Comparison of ENCODE assay signal across 9 mouse cellular contexts in the genomic region with DNA sequence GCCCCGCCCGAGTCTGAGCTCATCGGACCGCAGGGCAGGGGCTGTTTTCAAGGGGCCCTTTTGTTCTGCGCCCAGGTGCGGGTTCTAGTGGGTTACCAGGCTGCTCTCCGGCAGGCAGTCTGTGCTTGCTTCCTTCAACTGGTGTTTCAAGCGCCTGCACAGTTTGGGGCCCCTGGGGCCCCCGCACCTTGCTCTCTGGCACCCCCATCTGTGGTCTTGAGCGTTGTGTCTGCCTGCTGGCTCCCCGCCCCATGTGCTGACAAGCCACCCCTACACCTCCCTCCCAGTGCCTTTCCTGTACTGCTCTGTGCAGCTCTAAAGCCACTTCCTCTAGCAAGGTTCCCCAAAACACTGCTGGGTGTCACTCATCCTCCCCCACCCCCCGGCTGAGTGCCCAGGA. TPM values are rescaled to one million over a fixed set of nuclear protein-coding genes. Genes with fewer than 3 reads are reported as not detected.
DNase-seq lines count a peak whose midpoint lies in the region; ATAC-seq lines count a peak whose summit lies in the region.
"Had no signal": no experiment of that assay in that cellular context is flagged by ENCODE, and none has a peak within 500 bp of the region (broad histone marks: within the 10 kb centered on the region; RNA-seq: fewer than 3 reads in every experiment).

No protein-coding gene starts in this region.

- peaks cover 21% of the 10 kb centered on the region for H3K4me1 ChIP-seq in heart, embryonic 11.5 days (ENCODE audit: control insufficient read depth, insufficient read depth, low read length)
- H3K4me1 ChIP-seq in erythroblast, embryonic 14.5 days (ENCODE audit: control insufficient read depth) = peaks cover 4% of the 10 kb centered on the region

- H3K9ac ChIP-seq in heart, embryonic 11.5 days (ENCODE audit: low read depth, low read length) = no peak overlapping the region
- H3K9ac ChIP-seq: limb, embryonic 13.5 days had no signal

- WGBS in heart, embryonic 11.5 days (ENCODE audit: insufficient replicate concordance) = 69% methylated on average over 12 of the region's 12 CpGs

- no peak overlapping the region for H3K4me3 ChIP-seq in heart, embryonic 11.5 days (ENCODE audit: low read depth, low read length)
- peak overlapping the region; percentile 10 for H3K4me3 ChIP-seq in erythroblast, embryonic 14.5 days (replicated peaks)
- H3K4me3 ChIP-seq: limb, embryonic 13.5 days had no signal

- no peak overlapping the region for H3K4me2 ChIP-seq in heart, embryonic 11.5 days
- H3K4me2 ChIP-seq: limb, embryonic 13.5 days had no signal

- H3K9me3 ChIP-seq in heart, embryonic 11.5 days (replicated peaks; ENCODE audit: control insufficient read depth, low read length) = no peaks in the 10 kb centered on the region
- H3K9me3 ChIP-seq in erythroblast, embryonic 14.5 days (ENCODE audit: control insufficient read depth, low read length) = no peaks in the 10 kb centered on the region
- H3K9me3 ChIP-seq: limb, embryonic 13.5 days had no signal

- no peaks in the 10 kb centered on the region for H3K27me3 ChIP-seq in heart, embryonic 11.5 days (ENCODE audit: control insufficient read depth, insufficient read depth, low read length)
- H3K27me3 ChIP-seq in erythroblast, embryonic 14.5 days (ENCODE audit: control insufficient read depth) = no peaks in the 10 kb centered on the region; the same call in 1 of the 2 replicates

- peak; percentile 55 to 85 for DNase-seq in heart, adult 18-20 months
- peak; percentile 26 for DNase-seq in ES-CJ7 (ENCODE audit: low read depth, low spot score)
- peak; percentile 35 for DNase-seq in kidney, postnatal 10 days
- DNase-seq in thymus, postnatal 36 days = peak; percentile 97 to 99
- DNase-seq in ovary, adult 18-20 months (ENCODE audit: low spot score) = no peak

- H3K36me3 ChIP-seq in heart, embryonic 11.5 days (ENCODE audit: control insufficient read depth, insufficient read depth, low read length) = no peaks in the 10 kb centered on the region
- no peaks in the 10 kb centered on the region for H3K36me3 ChIP-seq in erythroblast, embryonic 14.5 days (ENCODE audit: control insufficient read depth)
- H3K36me3 ChIP-seq: limb, embryonic 13.5 days had no signal

- no peak for ATAC-seq in heart, embryonic 11.5 days (replicated peaks; ENCODE audit: insufficient number of reproducible peaks, low FRiP score, low TSS enrichment)
- peak; percentile 87 for ATAC-seq in megakaryocyte, adult 5-6 weeks (ENCODE audit: poor library complexity, severe bottlenecking)

- no peak overlapping the region for H3K27ac ChIP-seq in heart, embryonic 11.5 days (ENCODE audit: low read depth, low read length)
- H3K27ac ChIP-seq: limb, embryonic 13.5 days had no signal

RNA-seq across cellular contexts. Expression of gene Rassf5, which starts 45.1 kb away (rescaled TPM):
- 1 to 10 TPM; 2.2 to 4.4 TPM for total RNA-seq in heart, adult 18-20 months (2021)
- polyA plus RNA-seq in heart, embryonic 11.5 days (2014; fragmentation: Nextera tagmentation; extraction: Ambion mirVana) = 38.1 and 39.1 TPM in 2 replicates
- 0.05 TPM in 1 of 2 replicates, not detected in the other for polyA plus RNA-seq in erythroblast, embryonic 14.5 days (2012)
- 81.7 and 97.9 TPM in 2 replicates for total RNA-seq in megakaryocyte, adult 5-6 weeks (2015)
- total RNA-seq in megakaryocyte, adult 5-6 weeks (2017) = 99.6 and 110 TPM in 2 replicates

RNA-seq across cellular contexts. Expression of gene Eif2d, which starts 47.0 kb away (rescaled TPM):
- total RNA-seq in heart, adult 18-20 months (2021) = 10 to 100 TPM; 31.4 to 34.1 TPM
- polyA plus RNA-seq in heart, embryonic 11.5 days (2014; fragmentation: Nextera tagmentation; extraction: Ambion mirVana) = 50.7 and 51.5 TPM in 2 replicates
- 2.4 and 2.8 TPM in 2 replicates for polyA plus RNA-seq in erythroblast, embryonic 14.5 days (2012)
- total RNA-seq in megakaryocyte, adult 5-6 weeks (2015) = 28.7 and 31.0 TPM in 2 replicates
- total RNA-seq in megakaryocyte, adult 5-6 weeks (2017) = 23.1 and 24.5 TPM in 2 replicates

Comparison
In these comparisons a context has a peak if more than half of its experiments do, and no peak if none do; other contexts are left out.
1. RNA of gene Rassf5, which starts 45.1 kb away (total RNA-seq): 81.7 to 110 TPM in megakaryocyte, adult 5-6 weeks; 2.2 to 4.4 TPM in heart, adult 18-20 months; every median in the first group is over 10 times any median in the second.